Mouse (Mus musculus): ENCODE results near the gene E330021D16Rik.
"Not testable (repeated sequence)": the region's sequence is repeated elsewhere in the genome, so short reads cannot be mapped to it uniquely, and the experiment has no call there.

The E330021D16Rik gene

GRCm38 (mm10) chr6:136415133-136415775 is at the start of gene E330021D16Rik:
Gene E330021D16Rik (minus strand): TSS chr6:136415569.
- DNase-seq (ENCODE audit: low spot score in 2 of 2) = no peak

- DNase-seq (ENCODE audit: low spot score in 2 of 2) = no peak
Measured at GRCm38 (mm10) chr6:136465021-136465420, 49.7 kb upstream of the E330021D16Rik start.

GRCm38 (mm10) chr6:136464121-136464621 is 48.8 kb upstream of the E330021D16Rik start:
- peak in 1 of 2 experiments; percentile 10 for DNase-seq (ENCODE audit: low spot score in 2 of 2)

- no peak for DNase-seq (ENCODE audit: low spot score in 2 of 2)
Measured at GRCm38 (mm10) chr6:136463491-136463890, 48.1 kb upstream of the E330021D16Rik start.

- DNase-seq (ENCODE audit: low spot score in 2 of 2) = no peak
Measured at GRCm38 (mm10) chr6:136459156-136459555, 43.8 kb upstream of the E330021D16Rik start.

- DNase-seq (ENCODE audit: low spot score in 2 of 2) = no peak
Measured at GRCm38 (mm10) chr6:136456302-136456701, 40.9 kb upstream of the E330021D16Rik start.

- DNase-seq (ENCODE audit: low spot score in 2 of 2) = no peak
Measured at GRCm38 (mm10) chr6:136455696-136456095, 40.3 kb upstream of the E330021D16Rik start.

GRCm38 (mm10) chr6:136452623-136453022 is 37.3 kb upstream of the E330021D16Rik start:
- DNase-seq (ENCODE audit: low spot score in 2 of 2) = no peak

GRCm38 (mm10) chr6:136450863-136451262 is 35.5 kb upstream of the E330021D16Rik start:
- no peak for DNase-seq (ENCODE audit: low spot score in 2 of 2)

GRCm38 (mm10) chr6:136449930-136450329 is 34.6 kb upstream of the E330021D16Rik start:
- DNase-seq (ENCODE audit: low spot score in 2 of 2) = no peak

GRCm38 (mm10) chr6:136449270-136449692 is 33.9 kb upstream of the E330021D16Rik start:
- DNase-seq (ENCODE audit: low spot score in 2 of 2) = peak; percentile 47 to 52

- not testable (repeated sequence) for DNase-seq (ENCODE audit: low spot score in 2 of 2)
Measured at GRCm38 (mm10) chr6:136439205-136439604, 23.8 kb upstream of the E330021D16Rik start.

GRCm38 (mm10) chr6:136436151-136436550 is 20.8 kb upstream of the E330021D16Rik start:
- DNase-seq (ENCODE audit: low spot score in 2 of 2) = not testable (repeated sequence)

GRCm38 (mm10) chr6:136433573-136433972 is 18.2 kb upstream of the E330021D16Rik start:
- no peak for DNase-seq (ENCODE audit: low spot score in 2 of 2)

- no peak for DNase-seq (ENCODE audit: low spot score in 2 of 2)
Measured at GRCm38 (mm10) chr6:136431896-136432248, 16.5 kb upstream of the E330021D16Rik start.

GRCm38 (mm10) chr6:136431169-136431895 is 16.0 kb upstream of the E330021D16Rik start:
- no peak for DNase-seq (ENCODE audit: low spot score in 2 of 2)

GRCm38 (mm10) chr6:136429441-136429840 is 14.1 kb upstream of the E330021D16Rik start:
- DNase-seq (ENCODE audit: low spot score in 2 of 2) = no peak

- DNase-seq (ENCODE audit: low spot score in 2 of 2) = no peak
Measured at GRCm38 (mm10) chr6:136428412-136428811, 13.0 kb upstream of the E330021D16Rik start.

- no peak for DNase-seq (ENCODE audit: low spot score in 2 of 2)
Measured at GRCm38 (mm10) chr6:136427240-136427639, 11.9 kb upstream of the E330021D16Rik start.

GRCm38 (mm10) chr6:136425956-136426355 is 10.6 kb upstream of the E330021D16Rik start:
- DNase-seq (ENCODE audit: low spot score in 2 of 2) = no peak

- DNase-seq (ENCODE audit: low spot score in 2 of 2) = no peak
Measured at GRCm38 (mm10) chr6:136424166-136424565, 8.8 kb upstream of the E330021D16Rik start.

- DNase-seq (ENCODE audit: low spot score in 2 of 2) = no peak
Measured at GRCm38 (mm10) chr6:136423201-136423600, 7.8 kb upstream of the E330021D16Rik start.

Measured in frontal cortex, postnatal 36 days (tissue).